Mouse (Mus musculus) MEL (cell line): ENCODE data around the gene Dnajb1.

Experiments used
- TCF12 ChIP-seq: IDR thresholded peaks from 2 replicates; pipeline ENCODE4 v1.6.1; 2014; ENCODE audit warnings: low read depth, mild to moderate bottlenecking, inconsistent platforms, low read length, improper control_type of control experiment, moderate library complexity
- USF1 ChIP-seq: IDR thresholded peaks from 2 replicates; pipeline ENCODE4 v1.6.1; 2014; ENCODE audit warnings: low read depth, mild to moderate bottlenecking, inconsistent platforms, low read length, improper control_type of control experiment, moderate library complexity

DNA sequence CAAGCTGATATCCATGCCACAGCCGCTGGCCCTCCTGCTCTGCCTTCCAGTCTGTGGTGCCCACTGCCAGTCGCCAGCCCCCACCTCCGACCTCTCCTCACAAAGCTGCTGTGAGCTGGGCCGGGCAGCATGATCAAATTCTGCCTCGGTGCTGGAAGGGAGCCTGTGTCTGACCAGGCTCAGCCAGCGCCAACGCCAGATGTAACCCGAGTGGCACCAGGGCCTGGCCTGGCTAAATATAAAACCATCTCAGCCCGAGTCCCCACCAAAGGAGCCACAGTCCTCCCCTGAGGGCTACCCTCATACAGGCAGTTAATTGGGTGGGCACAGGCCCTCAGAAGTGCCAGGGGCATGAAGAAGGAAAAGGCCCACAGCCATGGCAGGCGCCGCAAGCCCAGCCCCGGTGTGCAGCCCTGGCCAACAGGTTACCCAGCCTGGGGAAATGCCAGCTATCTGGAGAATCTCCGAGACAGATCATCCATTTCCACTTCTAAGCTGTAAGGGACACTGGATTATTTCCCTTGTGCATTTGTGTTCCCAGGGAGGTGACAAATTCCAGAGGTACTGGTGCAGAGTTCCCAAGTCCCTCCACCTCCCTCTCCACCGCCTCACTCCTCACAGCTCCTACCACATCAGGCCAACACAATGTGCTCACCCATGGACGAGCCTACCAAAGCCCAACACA lies 33.2 kb upstream of the Dnajb1 start:
- TF ChIP-seq TCF12: no peak
- TF ChIP-seq USF1: no peak
